Mouse (Mus musculus): ENCODE data around the gene Gucy1b1. TPM values are rescaled to one million over a fixed set of nuclear protein-coding genes. Genes with fewer than 3 reads are reported as not detected.
A peak's percentile ranks its signal among the peaks of the same experiment; 100 is the strongest.

Gucy1b1 gene
- polyA plus RNA-seq, 1 experiment, result not detected

- Histone ChIP-seq H3K36me3 (ENCODE audit: control insufficient read depth, insufficient read depth) (no peaks in the 10 kb centered on the region), H3K27me3 (ENCODE audit: control insufficient read depth, insufficient read depth, insufficient read length) (peaks cover 11% of the 10 kb centered on the region), H3K79me2 (ENCODE audit: control insufficient read depth, insufficient read depth) (no peaks in the 10 kb centered on the region), H3ac (ENCODE audit: control insufficient read depth, insufficient read length) (no peak overlapping the region), H3K4me2 (ENCODE audit: low read depth) (peak overlapping the region; percentile 50), H3K4me3 (no peak overlapping the region)
- no peak for TF ChIP-seq POLR2A (IDR thresholded peaks at IDR 0.05; ENCODE audit: insufficient read length, low read depth)
- TF ChIP-seq E2F4 (IDR thresholded peaks at IDR 0.05; ENCODE audit: insufficient read depth), result no peak
- no peak for TF ChIP-seq TCF12 (IDR thresholded peaks at IDR 0.05; ENCODE audit: insufficient read depth, poor library complexity, severe bottlenecking)
- no peak for TF ChIP-seq CEBPB (IDR thresholded peaks at IDR 0.05; ENCODE audit: insufficient read depth, poor library complexity, severe bottlenecking)
Observed at GRCm38 (mm10) chr3:82048681-82049080, 25.8 kb downstream of the Gucy1b1 start.

GRCm38 (mm10) chr3:82048078-82048477 lies 26.4 kb downstream of the Gucy1b1 start:
- H3K4me3 ChIP-seq, result no peak overlapping the region
- no peak for TF ChIP-seq USF1 (IDR thresholded peaks at IDR 0.05; ENCODE audit: low read depth)
- no peak for TF ChIP-seq E2F4 (IDR thresholded peaks at IDR 0.05; ENCODE audit: insufficient read depth)
- no peak for TF ChIP-seq TCF3 (IDR thresholded peaks at IDR 0.05; ENCODE audit: insufficient read length, low read depth)
- TF ChIP-seq MYOD1 (IDR thresholded peaks at IDR 0.05; ENCODE audit: control insufficient read depth in 1 of 3, insufficient read length in 2 of 3, low read depth in 2 of 3), result no peak
- TF ChIP-seq SRF (IDR thresholded peaks at IDR 0.05; ENCODE audit: control insufficient read depth, insufficient read length, low read depth), result no peak
- TF ChIP-seq MAX (IDR thresholded peaks at IDR 0.05; ENCODE audit: low read depth), result no peak
- TF ChIP-seq TCF12 (IDR thresholded peaks at IDR 0.05; ENCODE audit: insufficient read depth, poor library complexity, severe bottlenecking), result no peak
- TF ChIP-seq CEBPB (IDR thresholded peaks at IDR 0.05; ENCODE audit: insufficient read depth, poor library complexity, severe bottlenecking), result no peak
- TF ChIP-seq POLR2AphosphoS2 (IDR thresholded peaks at IDR 0.05; ENCODE audit: insufficient read length, low read depth), result no peak
- TF ChIP-seq REST (IDR thresholded peaks at IDR 0.05; ENCODE audit: insufficient read depth, insufficient read length), result no peak
- TF ChIP-seq MYOG (IDR thresholded peaks at IDR 0.05; ENCODE audit: control insufficient read depth in 1 of 3, insufficient read depth in 1 of 3, insufficient read length in 2 of 3, low read depth in 2 of 3), result no peak
- TF ChIP-seq POLR2A (IDR thresholded peaks at IDR 0.05; ENCODE audit: insufficient read length, low read depth), result no peak
- H3K27me3 ChIP-seq (ENCODE audit: control insufficient read depth, insufficient read depth, insufficient read length), result peaks cover 11% of the 10 kb centered on the region

GRCm38 (mm10) chr3:82047100-82047753 lies 27.3 kb downstream of the Gucy1b1 start:
- TF ChIP-seq CEBPB (IDR thresholded peaks at IDR 0.05; ENCODE audit: insufficient read depth, poor library complexity, severe bottlenecking) (no peak), POLR2AphosphoS2 (IDR thresholded peaks at IDR 0.05; ENCODE audit: insufficient read length, low read depth) (no peak), MYOG (IDR thresholded peaks at IDR 0.05; ENCODE audit: control insufficient read depth in 1 of 3, insufficient read depth in 1 of 3, insufficient read length in 2 of 3, low read depth in 2 of 3) (no peak), MAX (IDR thresholded peaks at IDR 0.05; ENCODE audit: low read depth) (no peak), REST (IDR thresholded peaks at IDR 0.05; ENCODE audit: insufficient read depth, insufficient read length) (no peak), TCF3 (IDR thresholded peaks at IDR 0.05; ENCODE audit: insufficient read length, low read depth) (no peak), MYOD1 (IDR thresholded peaks at IDR 0.05; ENCODE audit: control insufficient read depth in 1 of 3, insufficient read length in 2 of 3, low read depth in 2 of 3) (no peak), USF1 (IDR thresholded peaks at IDR 0.05; ENCODE audit: low read depth) (no peak), SRF (IDR thresholded peaks at IDR 0.05; ENCODE audit: control insufficient read depth, insufficient read length, low read depth) (no peak), TCF12 (IDR thresholded peaks at IDR 0.05; ENCODE audit: insufficient read depth, poor library complexity, severe bottlenecking) (no peak), E2F4 (IDR thresholded peaks at IDR 0.05; ENCODE audit: insufficient read depth) (no peak), POLR2A (IDR thresholded peaks at IDR 0.05; ENCODE audit: insufficient read length, low read depth) (no peak)
- no peak overlapping the region for H3K4me3 ChIP-seq
- H3K4me2 ChIP-seq (ENCODE audit: low read depth), result no peak overlapping the region
- no peaks in the 10 kb centered on the region for H3K36me3 ChIP-seq (ENCODE audit: control insufficient read depth, insufficient read depth)
- H3ac ChIP-seq (ENCODE audit: control insufficient read depth, insufficient read length), result no peak overlapping the region
- H3K27me3 ChIP-seq (ENCODE audit: control insufficient read depth, insufficient read depth, insufficient read length), result peaks cover 11% of the 10 kb centered on the region
- H3K79me2 ChIP-seq (ENCODE audit: control insufficient read depth, insufficient read depth), result no peaks in the 10 kb centered on the region

More at GRCm38 (mm10) chr3:82048078-82048477, 26.4 kb downstream of the Gucy1b1 start:
- H3K79me2 ChIP-seq (ENCODE audit: control insufficient read depth, insufficient read depth), result no peaks in the 10 kb centered on the region
- no peak overlapping the region for H3K4me2 ChIP-seq (ENCODE audit: low read depth)
- no peaks in the 10 kb centered on the region for H3K36me3 ChIP-seq (ENCODE audit: control insufficient read depth, insufficient read depth)
- H3ac ChIP-seq (ENCODE audit: control insufficient read depth, insufficient read length), result no peak overlapping the region

DNA sequence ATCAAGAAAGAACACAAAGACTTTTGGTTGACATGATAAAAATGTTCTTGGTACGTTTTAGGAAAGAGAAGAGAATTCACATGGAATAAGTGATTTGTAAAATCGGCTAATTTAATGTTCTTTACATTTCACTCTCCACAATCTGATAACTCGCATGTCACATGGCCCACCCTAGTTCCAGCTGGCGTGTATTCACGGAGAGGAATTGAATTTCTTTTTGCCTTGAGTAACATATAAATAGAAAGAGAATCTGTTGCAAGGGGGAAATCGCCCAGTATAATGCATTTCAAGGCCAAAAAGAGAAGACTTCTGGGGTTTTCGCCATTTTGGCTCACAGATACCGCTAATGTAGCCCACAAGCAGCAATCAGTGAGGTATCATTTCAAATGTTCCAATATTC lies 28.4 kb downstream of the Gucy1b1 start:
- Histone ChIP-seq H3K36me3 (ENCODE audit: control insufficient read depth, insufficient read depth) (no peaks in the 10 kb centered on the region), H3ac (ENCODE audit: control insufficient read depth, insufficient read length) (no peak overlapping the region), H3K4me3 (no peak overlapping the region), H3K4me2 (ENCODE audit: low read depth) (no peak overlapping the region), H3K27me3 (ENCODE audit: control insufficient read depth, insufficient read depth, insufficient read length) (peaks cover 11% of the 10 kb centered on the region), H3K79me2 (ENCODE audit: control insufficient read depth, insufficient read depth) (no peaks in the 10 kb centered on the region)
- no peak for TF ChIP-seq MAX (IDR thresholded peaks at IDR 0.05; ENCODE audit: low read depth)
- no peak for TF ChIP-seq TCF12 (IDR thresholded peaks at IDR 0.05; ENCODE audit: insufficient read depth, poor library complexity, severe bottlenecking)
- TF ChIP-seq POLR2AphosphoS2 (IDR thresholded peaks at IDR 0.05; ENCODE audit: insufficient read length, low read depth), result no peak
- TF ChIP-seq E2F4 (IDR thresholded peaks at IDR 0.05; ENCODE audit: insufficient read depth), result no peak
- TF ChIP-seq SRF (IDR thresholded peaks at IDR 0.05; ENCODE audit: control insufficient read depth, insufficient read length, low read depth), result no peak
- TF ChIP-seq POLR2A (IDR thresholded peaks at IDR 0.05; ENCODE audit: insufficient read length, low read depth), result no peak
- TF ChIP-seq USF1 (IDR thresholded peaks at IDR 0.05; ENCODE audit: low read depth), result no peak
- no peak for TF ChIP-seq CEBPB (IDR thresholded peaks at IDR 0.05; ENCODE audit: insufficient read depth, poor library complexity, severe bottlenecking)
- no peak for TF ChIP-seq MYOD1 (IDR thresholded peaks at IDR 0.05; ENCODE audit: control insufficient read depth in 1 of 3, insufficient read length in 2 of 3, low read depth in 2 of 3)
- no peak for TF ChIP-seq MYOG (IDR thresholded peaks at IDR 0.05; ENCODE audit: control insufficient read depth in 1 of 3, insufficient read depth in 1 of 3, insufficient read length in 2 of 3, low read depth in 2 of 3)
- no peak for TF ChIP-seq TCF3 (IDR thresholded peaks at IDR 0.05; ENCODE audit: insufficient read length, low read depth)
- TF ChIP-seq REST (IDR thresholded peaks at IDR 0.05; ENCODE audit: insufficient read depth, insufficient read length), result no peak

Data from myocyte (in vitro differentiated cells).